Mouse (Mus musculus) naive thymus-derived CD4-positive, alpha-beta T cell, adult 2 months (primary cell): ENCODE results near the gene Galnt17.

Experiments used
- DNase-seq: peaks from one replicate; pipeline ENCODE4 v3.0.0-alpha.2; 2011; ENCODE audit warnings: low read depth

Galnt17 gene

DNA sequence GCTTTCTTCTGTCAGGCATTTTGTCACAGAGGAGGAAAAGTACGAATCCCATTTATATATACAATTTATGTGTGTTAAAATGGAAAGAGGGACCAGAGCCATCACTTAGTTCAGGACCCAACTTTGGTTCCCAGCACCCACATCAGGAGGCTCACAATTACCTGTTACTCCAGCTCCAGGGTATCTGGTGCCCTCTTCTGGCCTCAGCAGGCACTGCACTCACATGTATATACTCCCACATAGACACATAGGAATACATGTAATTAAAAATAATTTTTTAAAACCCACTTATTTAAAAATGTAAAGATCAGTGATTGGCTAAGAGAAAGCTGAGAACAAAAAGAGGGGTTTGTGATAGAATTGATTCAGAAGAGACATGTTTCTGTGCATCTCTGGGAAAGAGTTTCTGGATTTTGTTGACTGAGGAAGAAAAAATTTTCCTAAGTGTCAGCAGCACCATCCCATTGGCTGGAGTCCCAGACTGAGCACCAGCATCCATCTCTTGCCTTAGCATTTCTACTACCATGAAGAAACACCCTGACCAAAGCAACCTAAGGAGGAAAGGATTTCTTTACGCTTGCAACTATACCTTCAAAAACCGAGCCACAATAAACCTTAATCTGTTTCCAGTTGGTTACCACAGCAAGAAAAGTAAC lies 381.0 kb downstream of the Galnt17 start:
- DNase-seq, result no peak

- no peak for DNase-seq
Measured at GRCm38 (mm10) chr5:130925681-130926080, 382.6 kb downstream of the Galnt17 start.

DNA sequence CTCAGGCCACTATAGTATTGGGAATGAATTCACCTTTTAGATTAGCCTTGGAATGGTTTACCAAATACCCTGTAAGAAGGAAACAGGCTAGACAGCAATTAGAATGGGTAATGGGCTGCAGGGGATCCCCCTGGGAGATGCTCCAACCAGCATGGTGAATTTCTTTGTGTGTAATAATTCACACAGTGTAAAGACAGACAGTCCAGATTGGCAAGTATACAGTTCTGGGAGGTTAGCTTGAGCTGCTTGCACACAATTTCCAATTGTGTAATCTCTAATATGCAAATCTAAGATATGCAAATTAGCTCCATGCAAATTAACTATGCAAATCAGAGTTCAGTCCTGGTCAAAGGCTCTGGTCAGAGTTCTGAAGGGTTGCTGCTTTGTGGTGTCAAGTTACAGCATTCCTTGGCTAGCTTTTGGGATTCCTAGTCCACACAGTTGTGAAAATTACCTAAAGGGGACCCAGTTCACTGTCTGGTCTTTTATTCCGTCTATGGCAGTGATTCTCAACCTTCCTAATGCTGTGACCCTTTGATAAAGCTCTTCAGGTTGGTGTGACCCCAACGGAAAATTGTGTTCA lies 384.0 kb downstream of the Galnt17 start:
- DNase-seq, result no peak

- no peak for DNase-seq
Measured at GRCm38 (mm10) chr5:130919969-130920368, 388.3 kb downstream of the Galnt17 start.

DNA sequence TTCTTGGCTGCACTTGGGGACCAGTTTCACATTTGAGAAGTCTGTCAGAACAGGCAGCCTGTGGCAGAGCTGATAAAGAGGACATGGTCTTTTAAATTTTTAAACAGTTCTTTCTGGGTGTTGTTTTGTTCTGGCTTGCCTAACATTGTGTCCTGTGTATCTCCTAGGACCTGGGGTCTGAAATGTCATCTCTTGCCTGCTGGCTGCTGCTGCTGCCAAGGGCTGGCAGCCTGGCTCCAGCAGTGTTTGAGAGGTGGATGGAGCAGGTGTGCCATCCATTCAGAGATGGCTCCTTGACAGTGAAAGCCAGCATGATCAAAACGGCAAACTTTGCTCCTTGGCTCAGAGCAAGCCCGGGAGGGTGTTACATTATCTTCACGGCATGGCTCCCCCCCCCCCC lies 393.7 kb downstream of the Galnt17 start:
- DNase-seq, result no peak

DNA sequence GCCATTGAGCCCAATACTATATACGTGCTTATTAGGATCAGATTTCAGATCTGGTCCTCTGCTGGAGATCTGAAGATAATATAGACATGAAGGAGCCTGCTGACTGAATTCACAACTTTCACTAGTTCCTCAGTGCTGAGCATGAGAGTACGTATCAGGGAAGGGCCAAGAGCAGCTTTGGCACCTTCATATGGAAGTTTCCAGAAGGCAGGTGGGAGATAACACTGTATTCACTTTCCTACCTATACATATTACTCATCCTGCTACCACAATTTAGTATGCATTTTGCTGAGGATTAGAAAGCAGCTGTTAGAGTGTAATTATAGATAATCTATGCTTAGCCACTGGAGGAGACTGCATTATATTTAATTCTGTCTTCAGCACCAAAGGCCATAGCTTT lies 396.7 kb downstream of the Galnt17 start:
- no peak for DNase-seq

DNA sequence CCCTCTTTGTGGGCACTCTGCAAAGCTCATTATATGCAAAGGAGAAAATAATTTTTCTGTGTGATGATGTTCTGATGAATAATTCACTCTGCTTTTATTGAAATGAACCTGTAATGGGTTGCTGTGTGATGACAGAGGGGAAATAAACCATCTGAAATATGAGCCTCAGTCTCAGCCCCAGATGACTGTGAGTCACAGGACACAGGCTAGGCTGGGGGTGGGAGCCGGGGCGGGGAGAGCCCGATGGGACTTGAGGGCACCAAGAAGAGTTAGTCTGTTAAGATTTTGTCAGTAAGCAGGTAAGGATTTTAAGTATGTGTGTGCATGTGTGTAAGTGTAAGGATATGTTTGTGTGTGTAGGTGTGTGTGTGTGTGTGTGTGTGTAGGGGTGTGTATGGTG lies 406.6 kb downstream of the Galnt17 start:
- DNase-seq, result no peak

DNA sequence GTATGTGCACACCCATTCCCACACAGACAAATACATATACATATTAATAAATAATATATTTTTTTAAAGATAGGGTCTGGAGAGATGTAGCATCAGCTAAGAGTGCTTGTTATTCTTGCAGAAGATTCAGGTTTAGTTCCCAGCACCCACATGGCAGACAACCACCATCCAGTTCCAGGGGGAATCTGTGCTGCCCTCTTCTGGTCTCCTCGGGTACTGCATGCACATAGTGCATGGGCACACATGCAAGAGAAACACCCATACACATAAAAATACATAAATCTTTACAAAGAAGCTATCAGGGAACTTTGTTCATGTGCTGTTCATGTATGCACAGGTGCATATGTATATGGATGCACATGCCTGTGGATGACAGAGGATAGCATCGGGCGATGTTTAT lies 412.3 kb downstream of the Galnt17 start:
- DNase-seq, result no peak

DNA sequence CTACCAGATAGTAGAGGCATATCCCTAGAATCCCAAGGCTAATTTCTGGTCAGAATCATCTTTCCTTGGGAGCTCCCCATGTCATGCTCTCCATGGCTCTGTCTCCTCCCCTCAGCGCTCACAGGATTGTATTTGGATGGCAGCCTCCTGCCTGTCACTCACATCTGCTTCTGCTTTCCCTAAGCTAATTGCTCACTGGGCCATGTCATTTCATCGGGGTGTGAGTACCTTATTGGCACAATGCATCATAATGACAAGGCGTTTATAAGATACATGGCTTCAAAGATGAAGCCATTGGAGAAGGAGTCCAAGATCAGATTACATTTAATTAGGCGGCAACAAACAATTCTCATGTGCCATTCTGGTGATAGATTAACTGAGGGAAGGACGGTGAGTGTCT lies 416.6 kb downstream of the Galnt17 start:
- DNase-seq, result no peak

DNA sequence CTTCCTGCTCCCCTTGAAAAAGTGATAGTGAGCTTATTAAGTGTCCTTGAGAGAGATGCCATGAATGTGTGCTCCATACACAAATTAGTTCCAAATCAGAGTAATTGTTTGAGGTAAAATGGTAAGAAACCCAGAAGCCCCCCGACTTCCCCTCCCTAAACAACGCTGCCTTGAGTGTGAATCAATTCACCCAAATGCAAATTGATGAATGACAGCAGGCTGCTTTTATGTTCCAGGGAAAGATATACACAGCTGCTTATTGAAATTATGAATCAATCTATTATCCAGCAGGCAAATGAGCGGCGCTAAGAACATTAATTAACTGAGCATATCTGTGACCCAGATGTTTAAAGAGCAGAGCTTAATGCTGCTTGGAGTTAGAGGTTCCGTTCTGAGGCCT lies 428.0 kb downstream of the Galnt17 start:
- no peak for DNase-seq

GRCm38 (mm10) chr5:130875391-130875790 lies 432.9 kb downstream of the Galnt17 start:
- DNase-seq, result no peak

DNA sequence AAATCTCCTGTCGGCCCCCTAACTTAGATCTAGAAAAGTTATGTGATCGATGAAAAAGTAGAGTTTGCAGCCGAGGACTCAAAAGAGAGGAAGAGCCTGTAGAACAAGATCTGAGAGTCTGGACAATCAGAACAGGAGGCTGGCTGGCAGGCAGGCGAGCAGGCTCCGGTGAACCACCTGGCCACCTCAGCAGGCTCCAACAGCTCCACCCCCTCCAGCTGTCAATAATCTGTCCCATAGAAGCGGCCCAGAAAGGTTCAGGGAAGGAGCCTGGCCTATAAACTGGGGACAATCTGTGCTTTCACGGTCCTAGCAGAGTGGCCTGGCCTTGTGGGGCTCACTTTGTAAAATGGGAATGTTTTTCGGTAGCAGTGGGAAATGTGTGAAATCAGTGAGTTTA lies 437.2 kb downstream of the Galnt17 start:
- no peak for DNase-seq

DNA sequence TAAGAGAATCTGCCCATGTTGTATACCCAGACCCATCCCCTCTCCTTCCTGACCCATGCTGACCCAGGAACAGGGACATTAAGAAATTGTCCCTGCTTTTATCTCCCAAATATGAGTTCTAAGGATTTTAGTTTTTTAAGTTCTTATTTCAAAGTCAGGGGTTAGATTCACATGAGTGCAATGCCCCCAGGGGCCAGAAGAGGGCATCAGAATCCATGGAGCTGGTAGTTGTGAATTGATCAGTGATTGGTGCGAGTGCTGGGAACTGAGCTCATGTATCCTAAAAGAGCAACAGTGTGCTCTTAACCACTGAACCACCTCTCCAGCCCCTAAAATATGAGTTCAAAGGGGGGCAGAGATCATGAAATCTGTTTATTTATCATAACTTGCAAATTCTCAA lies 438.4 kb downstream of the Galnt17 start:
- DNase-seq, result no peak

DNA sequence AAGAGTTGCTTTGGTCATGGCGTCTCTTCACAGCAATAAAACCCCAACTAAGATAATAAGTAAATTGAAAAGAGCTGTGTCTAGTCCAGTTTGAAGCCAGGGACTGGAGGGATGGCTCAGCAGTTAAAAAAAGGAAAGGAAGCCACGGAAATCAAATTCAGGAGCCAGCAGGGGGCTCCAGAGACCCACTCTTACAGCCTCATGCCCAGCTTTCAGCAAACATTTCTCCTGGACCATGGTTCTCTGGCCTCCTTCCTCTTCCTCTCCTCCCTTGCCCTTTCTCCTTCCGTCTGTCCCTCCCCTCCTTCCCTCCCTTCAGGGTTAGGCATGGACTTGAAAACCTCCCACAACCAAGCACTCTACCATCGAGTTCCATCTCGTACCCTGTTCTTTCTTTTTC lies 446.0 kb downstream of the Galnt17 start:
- no peak for DNase-seq

DNA sequence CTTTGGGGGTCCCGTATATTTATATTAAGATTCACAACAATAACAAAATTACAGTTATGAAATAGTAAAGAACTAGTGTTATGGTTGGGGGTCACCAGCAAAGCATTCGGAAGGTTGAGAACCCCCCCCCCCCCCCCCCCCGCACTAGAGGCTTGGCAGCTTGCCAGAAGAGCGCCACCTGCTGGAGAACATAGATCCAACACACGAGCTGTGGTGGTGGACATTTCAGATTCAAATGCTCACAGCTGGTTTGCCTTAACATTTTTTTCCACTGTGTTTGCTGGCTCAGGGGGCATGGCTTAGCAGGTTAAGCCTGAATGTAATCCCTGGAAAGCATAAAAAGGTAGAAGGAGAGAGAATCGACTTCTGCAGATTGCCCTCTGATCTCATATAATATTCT lies 448.6 kb downstream of the Galnt17 start:
- DNase-seq, result no peak

- DNase-seq, result no peak
Measured at GRCm38 (mm10) chr5:130858706-130859105, 449.6 kb downstream of the Galnt17 start.

- DNase-seq, result peak; percentile 5
Measured at GRCm38 (mm10) chr5:130858148-130858547, 450.1 kb downstream of the Galnt17 start.

DNA sequence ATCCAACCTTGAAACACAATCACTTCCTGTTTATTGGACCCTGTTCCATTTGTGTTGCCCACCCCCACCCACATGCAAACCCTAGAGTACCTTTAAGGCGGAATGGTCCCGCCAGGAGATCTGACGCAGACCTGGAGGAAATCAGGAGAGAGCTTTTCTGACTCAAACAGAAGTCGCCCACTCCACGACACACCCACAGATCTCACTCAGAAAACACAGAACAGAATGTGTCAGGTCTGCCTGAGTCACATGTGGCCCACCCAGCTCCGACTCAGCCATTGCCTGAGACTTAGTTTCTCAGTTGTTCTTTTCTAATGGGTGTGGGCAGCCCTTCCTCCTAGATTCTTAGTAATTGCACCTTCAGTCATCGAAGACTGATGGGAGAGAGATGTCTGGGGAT lies 453.9 kb downstream of the Galnt17 start:
- DNase-seq, result no peak

GRCm38 (mm10) chr5:130853371-130853770 lies 454.9 kb downstream of the Galnt17 start:
- peak; percentile 58 for DNase-seq

DNA sequence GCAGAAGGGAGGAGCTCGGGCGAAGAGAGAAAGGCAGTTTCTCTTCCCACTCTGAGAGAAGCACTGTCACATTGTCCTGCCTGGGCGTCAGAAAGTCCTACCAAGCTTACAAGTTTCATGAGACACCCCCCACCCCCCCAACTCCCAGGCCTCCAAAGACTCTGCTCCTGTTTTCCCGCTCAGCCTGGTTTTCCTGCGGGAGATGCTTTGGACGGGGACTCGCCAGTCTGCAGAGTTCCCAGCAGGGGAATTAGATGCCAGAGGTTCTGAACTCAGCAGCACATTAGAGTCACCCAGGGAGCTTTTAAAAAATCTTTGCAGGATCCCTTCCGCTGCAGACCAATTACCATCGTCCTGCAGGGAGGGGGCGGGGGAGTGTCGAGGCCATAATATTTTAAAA lies 456.1 kb downstream of the Galnt17 start:
- no peak for DNase-seq

GRCm38 (mm10) chr5:130849610-130850009 lies 458.7 kb downstream of the Galnt17 start:
- no peak for DNase-seq

GRCm38 (mm10) chr5:130848562-130848961 lies 459.7 kb downstream of the Galnt17 start:
- DNase-seq, result no peak

- no peak for DNase-seq
Measured at GRCm38 (mm10) chr5:130825797-130826196, 482.5 kb downstream of the Galnt17 start.
